Mouse (Mus musculus): ENCODE data around the gene Fzd4. TPM values are rescaled to one million over a fixed set of nuclear protein-coding genes. Genes with fewer than 3 reads are reported as not detected.

Fzd4 gene
- polyA plus RNA-seq, 1 experiment: 2.9 TPM

GRCm38 (mm10) chr7:89441291-89441690 lies 37.1 kb downstream of the Fzd4 start:
- no peak overlapping the region for H3K27ac ChIP-seq (ENCODE audit: control insufficient read depth, insufficient read depth, low read length)
- WGBS: 62% methylated on average over 7 of the region's 7 CpGs
- H3K4me3 ChIP-seq (ENCODE audit: control insufficient read depth, insufficient read depth, low read length): no peak overlapping the region
- DNase-seq: no peak
- no peaks in the 10 kb centered on the region for H3K36me3 ChIP-seq (ENCODE audit: control insufficient read depth, insufficient read depth, low read length)
- no peaks in the 10 kb centered on the region for H3K27me3 ChIP-seq (ENCODE audit: control insufficient read depth, insufficient read depth, low read length)
- no peaks in the 10 kb centered on the region for H3K4me1 ChIP-seq (replicated peaks; ENCODE audit: control insufficient read depth, insufficient read depth, low read length)
- no peak for TF ChIP-seq POLR2A (IDR thresholded peaks at IDR 0.05; ENCODE audit: control insufficient read depth, extremely low read depth, insufficient read depth, low read length, poor library complexity)
- no peak for TF ChIP-seq CTCF (IDR thresholded peaks at IDR 0.05; ENCODE audit: borderline replicate concordance, control insufficient read depth, extremely low read depth, insufficient read depth, low read length, poor library complexity)

- H3K27me3 ChIP-seq (ENCODE audit: control insufficient read depth, insufficient read depth, low read length): no peaks in the 10 kb centered on the region
- H3K27ac ChIP-seq (ENCODE audit: control insufficient read depth, insufficient read depth, low read length): no peak overlapping the region
- DNase-seq: no peak
- H3K4me1 ChIP-seq (replicated peaks; ENCODE audit: control insufficient read depth, insufficient read depth, low read length): no peaks in the 10 kb centered on the region
- H3K4me3 ChIP-seq (ENCODE audit: control insufficient read depth, insufficient read depth, low read length): no peak overlapping the region
- no peaks in the 10 kb centered on the region for H3K36me3 ChIP-seq (ENCODE audit: control insufficient read depth, insufficient read depth, low read length)
- no peak for TF ChIP-seq CTCF (IDR thresholded peaks at IDR 0.05; ENCODE audit: borderline replicate concordance, control insufficient read depth, extremely low read depth, insufficient read depth, low read length, poor library complexity)
- TF ChIP-seq POLR2A (IDR thresholded peaks at IDR 0.05; ENCODE audit: control insufficient read depth, extremely low read depth, insufficient read depth, low read length, poor library complexity): no peak
- 93% methylated on average over 4 of the region's 4 CpGs for WGBS
These were observed 38.1 kb downstream of the Fzd4 start for GRCm38 (mm10) chr7:89442242-89442641.

- no peak overlapping the region for H3K27ac ChIP-seq (ENCODE audit: control insufficient read depth, insufficient read depth, low read length)
- DNase-seq: no peak
- TF ChIP-seq CTCF (IDR thresholded peaks at IDR 0.05; ENCODE audit: borderline replicate concordance, control insufficient read depth, extremely low read depth, insufficient read depth, low read length, poor library complexity) (no peak), POLR2A (IDR thresholded peaks at IDR 0.05; ENCODE audit: control insufficient read depth, extremely low read depth, insufficient read depth, low read length, poor library complexity) (no peak)
- H3K4me3 ChIP-seq (ENCODE audit: control insufficient read depth, insufficient read depth, low read length): no peak overlapping the region
- H3K27me3 ChIP-seq (ENCODE audit: control insufficient read depth, insufficient read depth, low read length): no peaks in the 10 kb centered on the region
- 90% methylated on average over 4 of the region's 4 CpGs for WGBS
- H3K4me1 ChIP-seq (replicated peaks; ENCODE audit: control insufficient read depth, insufficient read depth, low read length): no peaks in the 10 kb centered on the region
- no peaks in the 10 kb centered on the region for H3K36me3 ChIP-seq (ENCODE audit: control insufficient read depth, insufficient read depth, low read length)
These were observed 41.0 kb downstream of the Fzd4 start for GRCm38 (mm10) chr7:89445137-89445536.

GRCm38 (mm10) chr7:89450312-89450711 lies 46.2 kb downstream of the Fzd4 start:
- no peaks in the 10 kb centered on the region for H3K36me3 ChIP-seq (ENCODE audit: control insufficient read depth, insufficient read depth, low read length)
- no peak for DNase-seq
- H3K27me3 ChIP-seq (ENCODE audit: control insufficient read depth, insufficient read depth, low read length): no peaks in the 10 kb centered on the region
- H3K4me3 ChIP-seq (ENCODE audit: control insufficient read depth, insufficient read depth, low read length): no peak overlapping the region
- TF ChIP-seq CTCF (IDR thresholded peaks at IDR 0.05; ENCODE audit: borderline replicate concordance, control insufficient read depth, extremely low read depth, insufficient read depth, low read length, poor library complexity) (no peak), POLR2A (IDR thresholded peaks at IDR 0.05; ENCODE audit: control insufficient read depth, extremely low read depth, insufficient read depth, low read length, poor library complexity) (no peak)
- WGBS: 73% methylated on average over 2 of the region's 2 CpGs
- H3K27ac ChIP-seq (ENCODE audit: control insufficient read depth, insufficient read depth, low read length): no peak overlapping the region
- H3K4me1 ChIP-seq (replicated peaks; ENCODE audit: control insufficient read depth, insufficient read depth, low read length): no peaks in the 10 kb centered on the region

- Histone ChIP-seq H3K27me3 (ENCODE audit: control insufficient read depth, insufficient read depth, low read length) (no peaks in the 10 kb centered on the region), H3K36me3 (ENCODE audit: control insufficient read depth, insufficient read depth, low read length) (no peaks in the 10 kb centered on the region), H3K27ac (ENCODE audit: control insufficient read depth, insufficient read depth, low read length) (no peak overlapping the region), H3K4me1 (replicated peaks; ENCODE audit: control insufficient read depth, insufficient read depth, low read length) (no peaks in the 10 kb centered on the region), H3K4me3 (ENCODE audit: control insufficient read depth, insufficient read depth, low read length) (no peak overlapping the region)
- TF ChIP-seq CTCF (IDR thresholded peaks at IDR 0.05; ENCODE audit: borderline replicate concordance, control insufficient read depth, extremely low read depth, insufficient read depth, low read length, poor library complexity) (no peak), POLR2A (IDR thresholded peaks at IDR 0.05; ENCODE audit: control insufficient read depth, extremely low read depth, insufficient read depth, low read length, poor library complexity) (no peak)
- DNase-seq: no peak
- 73% methylated on average over 7 of the region's 7 CpGs for WGBS
These were observed 52.4 kb downstream of the Fzd4 start for GRCm38 (mm10) chr7:89456380-89457076.

GRCm38 (mm10) chr7:89459691-89460090 lies 55.5 kb downstream of the Fzd4 start:
- no peaks in the 10 kb centered on the region for H3K36me3 ChIP-seq (ENCODE audit: control insufficient read depth, insufficient read depth, low read length)
- H3K27me3 ChIP-seq (ENCODE audit: control insufficient read depth, insufficient read depth, low read length): no peaks in the 10 kb centered on the region
- H3K4me1 ChIP-seq (replicated peaks; ENCODE audit: control insufficient read depth, insufficient read depth, low read length): no peaks in the 10 kb centered on the region
- H3K4me3 ChIP-seq (ENCODE audit: control insufficient read depth, insufficient read depth, low read length): no peak overlapping the region
- DNase-seq: no peak
- TF ChIP-seq POLR2A (IDR thresholded peaks at IDR 0.05; ENCODE audit: control insufficient read depth, extremely low read depth, insufficient read depth, low read length, poor library complexity) (no peak), CTCF (IDR thresholded peaks at IDR 0.05; ENCODE audit: borderline replicate concordance, control insufficient read depth, extremely low read depth, insufficient read depth, low read length, poor library complexity) (no peak)
- 39% methylated on average over 2 of the region's 2 CpGs for WGBS
- H3K27ac ChIP-seq (ENCODE audit: control insufficient read depth, insufficient read depth, low read length): no peak overlapping the region

GRCm38 (mm10) chr7:89460911-89461310 lies 56.8 kb downstream of the Fzd4 start:
- no peaks in the 10 kb centered on the region for H3K36me3 ChIP-seq (ENCODE audit: control insufficient read depth, insufficient read depth, low read length)
- TF ChIP-seq CTCF (IDR thresholded peaks at IDR 0.05; ENCODE audit: borderline replicate concordance, control insufficient read depth, extremely low read depth, insufficient read depth, low read length, poor library complexity) (no peak), POLR2A (IDR thresholded peaks at IDR 0.05; ENCODE audit: control insufficient read depth, extremely low read depth, insufficient read depth, low read length, poor library complexity) (no peak)
- no peak for DNase-seq
- no peaks in the 10 kb centered on the region for H3K4me1 ChIP-seq (replicated peaks; ENCODE audit: control insufficient read depth, insufficient read depth, low read length)
- H3K4me3 ChIP-seq (ENCODE audit: control insufficient read depth, insufficient read depth, low read length): no peak overlapping the region
- H3K27ac ChIP-seq (ENCODE audit: control insufficient read depth, insufficient read depth, low read length): no peak overlapping the region
- H3K27me3 ChIP-seq (ENCODE audit: control insufficient read depth, insufficient read depth, low read length): no peaks in the 10 kb centered on the region

Measured in thymus, adult 2 months (tissue).